Comparison of ENCODE assay signal across 11 mouse cellular contexts in the genomic region with DNA sequence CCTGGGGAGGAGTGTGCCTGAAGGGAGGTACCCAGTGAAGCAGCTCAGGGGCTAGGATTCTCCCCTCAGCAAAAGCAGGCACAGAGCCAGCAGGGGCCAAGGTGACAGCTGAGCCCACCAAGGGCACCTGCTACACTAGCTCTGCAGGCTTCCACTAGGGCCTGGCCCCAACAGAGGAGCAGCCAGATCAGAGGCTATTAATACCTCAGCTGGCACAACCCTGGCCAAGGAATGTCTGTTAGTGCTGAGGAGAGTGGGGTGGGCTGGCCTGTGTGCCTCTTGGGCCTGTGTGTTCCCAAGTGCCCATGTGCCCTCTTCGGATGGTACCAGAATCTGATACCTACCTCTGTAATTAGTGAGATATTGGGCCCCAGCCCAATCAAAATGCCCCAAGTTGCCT. TPM values are rescaled to one million over a fixed set of nuclear protein-coding genes. Genes with fewer than 3 reads are reported as not detected.
A peak's percentile ranks its signal among the peaks of the same experiment; 100 is the strongest.
DNase-seq lines count a peak whose midpoint lies in the region; TF ChIP-seq lines count a peak whose summit lies in the region.
"Had no signal": no experiment of that assay in that cellular context is flagged by ENCODE, and none has a peak within 500 bp of the region (broad histone marks: within the 10 kb centered on the region; RNA-seq: fewer than 3 reads in every experiment).

No protein-coding gene starts in this region.

- peak; percentile 38 for DNase-seq in adrenal gland, postnatal 14 days
- DNase-seq in adrenal gland, adult 2 months = no peak
- DNase-seq in layer of hippocampus, adult 2 months (ENCODE audit: low spot score in 2 of 2) = no peak
- no peak for DNase-seq in layer of hippocampus, postnatal 36 days
- peak; percentile 76 to 77 for DNase-seq in heart, adult 9 months (ENCODE audit: low spot score in 2 of 2)
- peak; percentile 84 for DNase-seq in heart, postnatal 4 days
- DNase-seq in right cerebral cortex, adult 18-20 months = no peak
- DNase-seq in right cerebral cortex, postnatal 14 days = no peak
- DNase-seq: kidney, postnatal 10 days; liver, embryonic 13.5 days; thymus, postnatal 14 days had no signal

- TF ChIP-seq CTCF in layer of hippocampus, adult 2 months (conservative IDR thresholded peaks at IDR 0.05) = no peak

- H3K4me3 ChIP-seq in layer of hippocampus, adult 2 months = no peak overlapping the region
- H3K4me3 ChIP-seq: liver, embryonic 13.5 days had no signal

- H3K27ac ChIP-seq in layer of hippocampus, adult 2 months = peak overlapping the region; percentile 32; the same call in 1 of the 2 replicates
- H3K27ac ChIP-seq: liver, embryonic 13.5 days had no signal

RNA-seq across cellular contexts. Expression of a gene that starts 7.5 kb away (rescaled TPM):
- 251 and 300 TPM in 2 replicates for total RNA-seq in adrenal gland, postnatal 14 days (2021)
- 100 to 1,000 TPM; 269 to 327 TPM for total RNA-seq in adrenal gland, adult 2 months (2021)
- 125 and 154 TPM in 2 replicates for polyA plus RNA-seq in adrenal gland, adult 2 months (2012; rRNA removed)
- 100 to 1,000 TPM; 256 to 257 TPM for total RNA-seq in layer of hippocampus, adult 2 months (2021)
- total RNA-seq in layer of hippocampus, postnatal 36 days (2021) = 100 to 1,000 TPM; 239 to 256 TPM
- 100 to 1,000 TPM; 389 to 405 TPM for total RNA-seq in heart, postnatal 4 days (2021)

RNA-seq across cellular contexts. Expression of a gene that starts 17.2 kb away (rescaled TPM):
- 37.0 and 42.5 TPM in 2 replicates for total RNA-seq in adrenal gland, postnatal 14 days (2021)
- 10 to 100 TPM; 27.1 to 45.3 TPM for total RNA-seq in adrenal gland, adult 2 months (2021)
- 32.1 and 37.6 TPM in 2 replicates for polyA plus RNA-seq in adrenal gland, adult 2 months (2012; rRNA removed)
- total RNA-seq in layer of hippocampus, adult 2 months (2021) = 10 to 100 TPM; 40.7 to 41.2 TPM
- total RNA-seq in layer of hippocampus, postnatal 36 days (2021) = 10 to 100 TPM; 42.1 to 43.1 TPM
- 10 to 100 TPM; 36.6 to 42.9 TPM for total RNA-seq in heart, postnatal 4 days (2021)

RNA-seq across cellular contexts. Expression of a gene that starts 21.1 kb away (rescaled TPM):
- 0.56 and 0.83 TPM in 2 replicates for total RNA-seq in adrenal gland, postnatal 14 days (2021)
- total RNA-seq in adrenal gland, adult 2 months (2021) = under 1 TPM; 0.21 to 0.46 TPM
- 0.13 and 0.66 TPM in 2 replicates for polyA plus RNA-seq in adrenal gland, adult 2 months (2012; rRNA removed)
- under 1 TPM; 0.66 to 0.82 TPM for total RNA-seq in layer of hippocampus, adult 2 months (2021)
- total RNA-seq in layer of hippocampus, postnatal 36 days (2021) = under 1 TPM; 0.40 to 0.75 TPM
- total RNA-seq in heart, postnatal 4 days (2021) = under 1 TPM in 1 of 2 experiments, not detected in 1; 0.83 TPM

RNA-seq across cellular contexts. Expression of a gene that starts 24.9 kb away (rescaled TPM):
- total RNA-seq in adrenal gland, postnatal 14 days (2021) = 9.7 and 10.7 TPM in 2 replicates
- total RNA-seq in adrenal gland, adult 2 months (2021) = 1 to 10 TPM; 2.5 to 3.4 TPM
- 13.6 and 15.4 TPM in 2 replicates for polyA plus RNA-seq in adrenal gland, adult 2 months (2012; rRNA removed)
- total RNA-seq in layer of hippocampus, adult 2 months (2021) = under 1 TPM; 0.44 to 0.82 TPM
- total RNA-seq in layer of hippocampus, postnatal 36 days (2021) = under 1 TPM; 0.32 to 0.48 TPM
- total RNA-seq in heart, postnatal 4 days (2021) = 10 to 100 TPM; 25.8 to 26.1 TPM

RNA-seq across cellular contexts. Expression of a gene that starts 25.2 kb away (rescaled TPM):
- total RNA-seq in adrenal gland, postnatal 14 days (2021) = 1.1 and 1.4 TPM in 2 replicates
- 1 to 10 TPM; 1.7 to 1.9 TPM for total RNA-seq in adrenal gland, adult 2 months (2021)
- 2.5 and 3.7 TPM in 2 replicates for polyA plus RNA-seq in adrenal gland, adult 2 months (2012; rRNA removed)
- under 1 TPM; 0.44 to 0.87 TPM for total RNA-seq in layer of hippocampus, adult 2 months (2021)
- under 1 TPM; 0.43 to 0.47 TPM for total RNA-seq in layer of hippocampus, postnatal 36 days (2021)
- under 1 TPM; 0.27 to 0.41 TPM for total RNA-seq in heart, postnatal 4 days (2021)

Comparison
In these comparisons a context has a peak if more than half of its experiments do, and no peak if none do; other contexts are left out.
1. DNase-seq: peak in adrenal gland, postnatal 14 days (single experiment), heart, adult 9 months (2 of 2) and heart, postnatal 4 days (single experiment); none in adrenal gland, adult 2 months (single experiment), layer of hippocampus, adult 2 months (0 of 2), layer of hippocampus, postnatal 36 days (0 of 2), right cerebral cortex, adult 18-20 months (single experiment) and right cerebral cortex, postnatal 14 days (single experiment).